Mouse (Mus musculus) urinary bladder, postnatal 10 days (tissue): ENCODE data around the gene Slc22a23.

Experiments
- DNase-seq: peaks from one replicate; pipeline ENCODE4 v3.0.0; 2022; ENCODE audit warnings: low spot score

Gene Slc22a23

GRCm38 (mm10) chr13:34159926-34160325 is 185.1 kb downstream of the Slc22a23 start:
- no peak for DNase-seq

GRCm38 (mm10) chr13:34157596-34158157 is 187.3 kb downstream of the Slc22a23 start:
- DNase-seq = no peak

- no peak for DNase-seq
Observed at GRCm38 (mm10) chr13:34156840-34157185, 188.2 kb downstream of the Slc22a23 start.

GRCm38 (mm10) chr13:34156133-34156839 is 188.7 kb downstream of the Slc22a23 start:
- no peak for DNase-seq

- DNase-seq = no peak
Observed at GRCm38 (mm10) chr13:34154931-34155272, 190.1 kb downstream of the Slc22a23 start.

- no peak for DNase-seq
Observed at GRCm38 (mm10) chr13:34154217-34154930, 190.6 kb downstream of the Slc22a23 start.

- DNase-seq = no peak
Observed at GRCm38 (mm10) chr13:34153254-34154011, 191.5 kb downstream of the Slc22a23 start.

GRCm38 (mm10) chr13:34152695-34153094 is 192.3 kb downstream of the Slc22a23 start:
- no peak for DNase-seq

- no peak for DNase-seq
Observed at GRCm38 (mm10) chr13:34151425-34151824, 193.6 kb downstream of the Slc22a23 start.

GRCm38 (mm10) chr13:34150271-34151027 is 194.5 kb downstream of the Slc22a23 start:
- DNase-seq = no peak

- no peak for DNase-seq
Observed at GRCm38 (mm10) chr13:34149463-34150176, 195.4 kb downstream of the Slc22a23 start.

GRCm38 (mm10) chr13:34148767-34149392 is 196.1 kb downstream of the Slc22a23 start:
- no peak for DNase-seq

GRCm38 (mm10) chr13:34148181-34148580 is 196.8 kb downstream of the Slc22a23 start:
- no peak for DNase-seq

GRCm38 (mm10) chr13:34146916-34147315 is 198.1 kb downstream of the Slc22a23 start:
- no peak for DNase-seq

- no peak for DNase-seq
Observed at GRCm38 (mm10) chr13:34143389-34143788, 201.6 kb downstream of the Slc22a23 start.

- no peak for DNase-seq
Observed at GRCm38 (mm10) chr13:34136605-34137004, 208.4 kb downstream of the Slc22a23 start.

- DNase-seq = no peak
Observed at GRCm38 (mm10) chr13:34134276-34134675, 210.7 kb downstream of the Slc22a23 start.

GRCm38 (mm10) chr13:34133326-34134071 is 211.5 kb downstream of the Slc22a23 start:
- DNase-seq = no peak

GRCm38 (mm10) chr13:34132875-34133274 is 212.1 kb downstream of the Slc22a23 start:
- DNase-seq = no peak

- DNase-seq = no peak
Observed at GRCm38 (mm10) chr13:34132299-34132698, 212.7 kb downstream of the Slc22a23 start.
